Mouse (Mus musculus) liver, embryonic 13.5 days (tissue): Measurements from ENCODE around the gene Pank4. TPM values are rescaled to one million over a fixed set of nuclear protein-coding genes. Genes with fewer than 3 reads are reported as not detected.

ENCODE experiments used
- ATAC-seq: fragments of 200-750 bp; cut with Nextera tagmentation; 2 replicates; pipeline ENCODE4 v1.8.0; 2017; ENCODE audit warnings: low read depth, mild to moderate bottlenecking, moderate number of reproducible peaks, moderate library complexity
- DNase-seq: peaks from one replicate; pipeline ENCODE4 v3.0.0; 2022
- H3K27ac ChIP-seq: fragments of 300-500 bp; sonication (generic); 2 replicates; pipeline ENCODE4 v1.5.1; 2015; ENCODE audit warnings: moderate library complexity, mild to moderate bottlenecking, inconsistent platforms
- H3K27me3 ChIP-seq: fragments of 300-500 bp; sonication (generic); 2 replicates; pipeline ENCODE4 v1.6.1; 2015; ENCODE audit warnings: mild to moderate bottlenecking, inconsistent platforms
- H3K36me3 ChIP-seq: fragments of 300-500 bp; sonication (generic); 2 replicates; pipeline ENCODE4 v1.6.1; 2015; ENCODE audit warnings: mild to moderate bottlenecking, inconsistent platforms
- H3K4me1 ChIP-seq: fragments of 300-500 bp; sonication (generic); replicated peaks from 2 replicates; pipeline ENCODE4 v1.6.1; 2015; ENCODE audit warnings: inconsistent platforms
- H3K4me2 ChIP-seq: fragments of 300-500 bp; sonication (generic); 2 replicates; pipeline ENCODE4 v1.6.1; 2015; ENCODE audit warnings: inconsistent platforms, mild to moderate bottlenecking, moderate library complexity
- H3K4me3 ChIP-seq: fragments of 300-500 bp; sonication (generic); replicated peaks from 2 replicates; pipeline ENCODE4 v1.5.1; 2015; ENCODE audit warnings: mild to moderate bottlenecking, inconsistent platforms
- H3K9ac ChIP-seq: fragments of 300-500 bp; sonication (generic); 2 replicates; pipeline ENCODE4 v1.6.1; 2015; ENCODE audit warnings: mild to moderate bottlenecking, inconsistent platforms
- H3K9me3 ChIP-seq: fragments of 300-500 bp; sonication (generic); replicated peaks from 2 replicates; pipeline ENCODE4 v1.6.1; 2016; ENCODE audit warnings: inconsistent platforms
- WGBS: fragments of 180-500 bp; shearing (Covaris S2); methylation state at CpG from one replicate; pipeline ENCODE4 v1.1.7; 2015; ENCODE audit not compliant: insufficient replicate concordance; 5-methylcytosine and 5-hydroxymethylcytosine counted together
- polyA plus RNA-seq: library from polyadenylated mRNA; unstranded; fragments of >200 nt; fragmentation: Nextera tagmentation; extraction: Ambion mirVana; gene quantifications from 2 replicates; pipeline ENCODE4 v1.2.1, GENCODE M21; 2015

The Pank4 gene
- polyA plus RNA-seq, 1 experiment from 2014 or later = 23.9 TPM

- H3K4me1 ChIP-seq = peaks cover 35% of the 10 kb centered on the region
- ATAC-seq = no peak
- no peaks in the 10 kb centered on the region for H3K9me3 ChIP-seq
- peak overlapping the region; percentile 24; the same call in 1 of the 2 replicates for H3K4me2 ChIP-seq
- H3K36me3 ChIP-seq = no peaks in the 10 kb centered on the region
- no peak overlapping the region for H3K9ac ChIP-seq
- no peak for DNase-seq
- H3K27me3 ChIP-seq = peaks cover 100% of the 10 kb centered on the region
- no peak overlapping the region for H3K27ac ChIP-seq
- no peak overlapping the region for H3K4me3 ChIP-seq
- 17% methylated on average over 8 of the region's 8 CpGs for WGBS
These were observed 5.3 kb upstream of the Pank4 start for GRCm38 (mm10) chr4:154958621-154959020.

DNA sequence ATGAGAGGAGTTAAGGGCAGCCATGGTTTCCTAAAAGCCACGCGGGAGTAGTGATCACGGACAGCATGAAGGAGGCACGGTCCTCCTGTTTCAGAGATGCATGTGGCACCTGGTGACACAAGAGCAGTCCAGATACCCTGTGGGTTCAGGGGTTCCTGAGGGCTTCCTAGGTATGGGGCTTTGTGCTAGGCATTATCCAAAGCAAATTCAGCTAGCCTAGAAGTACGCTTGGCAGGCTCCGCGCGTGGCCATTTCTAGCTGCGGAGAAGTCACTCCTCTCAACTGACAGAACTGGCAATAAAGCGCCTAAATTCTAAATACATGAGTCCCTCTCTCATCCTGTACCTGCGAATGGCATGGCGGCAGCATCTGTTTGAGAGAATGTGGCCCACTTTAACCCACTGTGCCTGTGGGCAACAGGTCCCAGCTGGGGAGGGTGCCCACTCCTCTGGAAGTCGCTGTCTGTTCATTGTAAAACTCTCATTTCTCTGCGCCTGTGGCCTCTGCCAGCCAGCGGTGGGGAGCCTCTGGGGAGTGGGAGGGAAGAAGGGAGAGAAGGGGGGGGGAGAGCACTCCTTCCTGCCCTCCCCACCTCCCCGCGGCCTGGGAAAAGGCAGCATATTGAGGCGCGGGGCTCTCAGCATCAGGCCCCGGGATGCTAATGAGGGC lies 3.8 kb upstream of the Pank4 start:
- Histone ChIP-seq H3K9ac (no peak overlapping the region), H3K27ac (no peak overlapping the region), H3K9me3 (no peaks in the 10 kb centered on the region), H3K27me3 (peaks cover 86% of the 10 kb centered on the region), H3K4me3 (peak overlapping the region; percentile 46), H3K36me3 (no peaks in the 10 kb centered on the region), H3K4me1 (peaks cover 42% of the 10 kb centered on the region), H3K4me2 (peak overlapping the region; percentile 61)
- DNase-seq (no peak), ATAC-seq (no peak)
- 23% methylated on average over 20 of the region's 20 CpGs for WGBS

GRCm38 (mm10) chr4:154960690-154961225 lies 3.2 kb upstream of the Pank4 start, which contains the start of gene Hes5:
Gene Hes5, plus strand, starts transcription at chr4:154960923.
- peaks cover 48% of the 10 kb centered on the region for H3K4me1 ChIP-seq
- H3K27me3 ChIP-seq = peaks cover 80% of the 10 kb centered on the region
- H3K4me2 ChIP-seq = peak within 1 kb of the TSS; percentile 61
- 2% methylated on average over 55 of the region's 65 CpGs for WGBS
- H3K9ac ChIP-seq = no peak within 1 kb of the TSS
- no peaks in the 10 kb centered on the region for H3K9me3 ChIP-seq
- H3K4me3 ChIP-seq = peak within 1 kb of the TSS; percentile 46
- H3K27ac ChIP-seq = no peak within 1 kb of the TSS
- DNase-seq = no peak
- peaks cover 2% of the 10 kb centered on the region for H3K36me3 ChIP-seq
- ATAC-seq = no peak

DNA sequence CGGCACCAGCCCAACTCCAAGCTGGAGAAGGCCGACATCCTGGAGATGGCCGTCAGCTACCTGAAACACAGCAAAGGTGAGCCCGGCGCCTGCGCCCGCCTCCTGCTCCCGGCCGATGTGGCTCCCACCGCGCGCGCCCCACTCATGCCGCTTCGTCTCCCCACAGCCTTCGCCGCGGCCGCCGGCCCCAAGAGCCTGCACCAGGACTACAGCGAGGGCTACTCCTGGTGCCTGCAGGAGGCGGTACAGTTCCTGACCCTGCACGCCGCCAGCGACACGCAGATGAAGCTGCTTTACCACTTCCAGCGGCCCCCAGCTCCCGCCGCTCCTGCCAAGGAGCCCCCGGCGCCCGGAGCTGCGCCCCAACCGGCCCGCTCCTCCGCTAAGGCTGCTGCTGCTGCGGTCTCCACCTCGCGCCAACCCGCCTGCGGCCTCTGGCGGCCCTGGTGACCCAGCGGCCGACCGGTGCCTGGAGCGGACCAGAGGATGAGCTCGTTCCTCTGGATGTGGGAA lies 2.6 kb upstream of the Pank4 start:
- Histone ChIP-seq H3K9ac (no peak overlapping the region), H3K27ac (no peak overlapping the region), H3K27me3 (peaks cover 75% of the 10 kb centered on the region), H3K4me2 (peak overlapping the region; percentile 61), H3K4me3 (peak overlapping the region; percentile 46), H3K9me3 (no peaks in the 10 kb centered on the region), H3K4me1 (peaks cover 53% of the 10 kb centered on the region), H3K36me3 (peaks cover 7% of the 10 kb centered on the region)
- no peak for DNase-seq
- under 1% methylated on average over 47 of the region's 47 CpGs for WGBS
- ATAC-seq = no peak

DNA sequence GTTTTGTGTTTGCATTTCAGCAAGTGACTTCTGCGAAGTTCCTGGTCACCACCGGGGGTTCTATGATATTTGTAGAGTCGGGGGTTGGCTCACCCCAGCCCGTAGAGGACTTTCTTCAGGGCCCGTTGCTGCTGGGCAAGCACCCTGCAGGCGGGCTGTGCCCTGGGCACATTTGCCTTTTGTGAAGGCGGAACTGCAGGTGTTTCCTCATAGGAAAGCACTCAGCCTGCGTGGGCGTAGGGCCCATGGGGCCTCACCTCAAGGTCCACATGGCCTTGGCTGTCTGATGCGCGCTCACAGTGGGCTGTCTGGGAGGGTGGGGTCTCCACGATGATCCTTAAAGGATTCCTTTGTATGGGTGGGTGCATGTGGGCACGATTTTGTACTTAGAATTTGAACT lies 2.0 kb upstream of the Pank4 start:
- H3K36me3 ChIP-seq = peaks cover 14% of the 10 kb centered on the region
- H3K27me3 ChIP-seq = peaks cover 68% of the 10 kb centered on the region
- no peak overlapping the region for H3K9ac ChIP-seq
- peak overlapping the region; percentile 61; the same call in 1 of the 2 replicates for H3K4me2 ChIP-seq
- peaks cover 59% of the 10 kb centered on the region for H3K4me1 ChIP-seq
- DNase-seq (no peak), ATAC-seq (no peak)
- no peaks in the 10 kb centered on the region for H3K9me3 ChIP-seq
- 24% methylated on average over 13 of the region's 13 CpGs for WGBS
- H3K27ac ChIP-seq = no peak overlapping the region
- peak overlapping the region; percentile 46 for H3K4me3 ChIP-seq

DNA sequence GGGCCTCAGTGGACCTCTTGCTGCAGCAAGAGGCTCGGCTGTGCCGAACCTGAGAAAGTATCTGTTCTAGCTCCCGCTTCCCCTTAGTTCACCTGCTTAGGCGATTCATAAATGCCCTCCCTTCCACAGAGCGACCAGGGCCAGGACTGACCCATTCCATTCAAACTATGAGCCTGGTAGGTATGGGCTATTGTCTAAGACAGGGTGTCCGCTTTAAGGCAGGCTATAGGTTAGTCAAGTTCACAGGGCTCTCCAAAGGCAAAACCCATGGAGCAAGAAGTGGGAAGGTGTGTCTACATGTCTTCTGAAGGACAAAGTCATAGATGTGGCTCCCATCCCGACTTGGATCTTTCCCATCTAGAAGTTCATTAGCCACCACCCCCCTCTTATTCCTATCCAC lies 1.2 kb upstream of the Pank4 start:
- H3K9ac ChIP-seq = no peak overlapping the region
- peaks cover 20% of the 10 kb centered on the region for H3K36me3 ChIP-seq
- peaks cover 66% of the 10 kb centered on the region for H3K4me1 ChIP-seq
- no peaks in the 10 kb centered on the region for H3K9me3 ChIP-seq
- no peak for ATAC-seq
- peaks cover 61% of the 10 kb centered on the region for H3K27me3 ChIP-seq
- no peak for DNase-seq
- no peak overlapping the region for H3K4me3 ChIP-seq
- no peak overlapping the region for H3K4me2 ChIP-seq
- WGBS = 72% methylated on average over 7 of the region's 7 CpGs
- no peak overlapping the region for H3K27ac ChIP-seq

DNA sequence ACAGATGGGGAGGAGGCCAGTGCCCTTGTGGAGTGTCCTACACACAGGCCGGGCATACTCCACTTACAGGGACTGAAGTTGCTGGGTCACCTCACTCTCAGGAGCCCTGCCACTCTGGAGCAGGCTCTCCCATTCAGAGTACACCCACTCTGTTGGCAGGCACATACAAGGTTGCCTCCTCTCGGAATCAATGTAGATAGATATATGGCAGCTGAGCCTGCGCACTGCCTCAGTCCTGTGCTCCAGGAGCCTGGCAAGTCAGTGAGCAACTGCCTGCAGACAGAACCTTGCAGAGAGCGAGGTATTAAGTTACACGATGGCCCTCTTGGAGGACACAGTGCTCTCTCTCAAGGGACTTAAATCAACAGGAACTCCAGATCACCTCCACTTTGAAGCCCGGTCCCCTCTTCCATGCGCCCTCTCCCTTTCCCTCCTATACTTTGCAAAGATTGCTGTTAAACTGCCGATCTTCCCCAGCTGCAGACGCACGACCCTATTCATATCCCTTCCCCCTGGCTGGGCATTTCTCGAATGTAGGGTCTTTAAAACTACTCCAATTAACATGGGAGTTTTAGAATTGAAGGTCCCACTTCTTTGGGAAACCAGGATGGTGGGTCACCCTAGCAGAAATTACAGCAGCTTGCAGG lies 610 bp upstream of the Pank4 start:
- H3K9ac ChIP-seq = peak overlapping the region; percentile 99
- ATAC-seq (no peak), DNase-seq (no peak)
- no peaks in the 10 kb centered on the region for H3K9me3 ChIP-seq
- peaks cover 27% of the 10 kb centered on the region for H3K36me3 ChIP-seq
- peaks cover 54% of the 10 kb centered on the region for H3K27me3 ChIP-seq
- H3K4me1 ChIP-seq = peaks cover 68% of the 10 kb centered on the region
- peak overlapping the region; percentile 96 for H3K4me3 ChIP-seq
- H3K4me2 ChIP-seq = peak overlapping the region; percentile 81
- H3K27ac ChIP-seq = no peak overlapping the region
- WGBS = 52% methylated on average over 11 of the region's 11 CpGs

GRCm38 (mm10) chr4:154964581-154965235 lies 785 bp downstream of the Pank4 start:
- Histone ChIP-seq H3K4me3 (peak overlapping the region; percentile 96), H3K9me3 (no peaks in the 10 kb centered on the region), H3K27ac (peak overlapping the region; percentile 97), H3K9ac (peak overlapping the region; percentile 99), H3K4me1 (peaks cover 67% of the 10 kb centered on the region), H3K27me3 (peaks cover 40% of the 10 kb centered on the region), H3K4me2 (peak overlapping the region; percentile 81), H3K36me3 (peaks cover 39% of the 10 kb centered on the region)
- under 1% methylated on average over 36 of the region's 36 CpGs for WGBS
- DNase-seq (peak; percentile 77), ATAC-seq (peak; percentile 78)

DNA sequence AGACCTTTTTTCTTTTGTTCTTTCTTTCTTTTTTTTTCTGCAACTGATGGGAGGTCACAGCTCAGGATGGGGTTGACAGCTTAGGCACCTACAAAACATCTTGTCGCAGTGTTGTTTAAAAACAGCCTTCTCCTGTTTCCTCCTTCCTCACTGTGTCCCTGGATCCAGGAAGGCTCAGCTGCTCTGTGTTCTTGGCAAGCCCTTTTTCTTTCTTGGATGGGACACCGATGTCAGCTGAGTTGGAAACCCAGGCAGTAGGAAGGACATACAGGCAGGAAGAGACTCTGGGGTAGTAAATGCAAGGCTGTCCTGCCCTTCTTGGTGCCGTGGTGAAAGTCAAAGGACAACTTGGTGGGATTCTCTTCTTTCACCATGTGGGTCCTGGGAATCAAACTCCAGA lies 1.9 kb downstream of the Pank4 start:
- no peak for DNase-seq
- Histone ChIP-seq H3K27ac (peak overlapping the region; percentile 97), H3K4me3 (peak overlapping the region; percentile 96), H3K36me3 (peaks cover 51% of the 10 kb centered on the region), H3K4me1 (peaks cover 60% of the 10 kb centered on the region), H3K9me3 (no peaks in the 10 kb centered on the region), H3K9ac (peak overlapping the region; percentile 99), H3K27me3 (peaks cover 29% of the 10 kb centered on the region), H3K4me2 (peak overlapping the region; percentile 81)
- no peak for ATAC-seq
- WGBS = 81% methylated on average over 3 of the region's 3 CpGs

DNA sequence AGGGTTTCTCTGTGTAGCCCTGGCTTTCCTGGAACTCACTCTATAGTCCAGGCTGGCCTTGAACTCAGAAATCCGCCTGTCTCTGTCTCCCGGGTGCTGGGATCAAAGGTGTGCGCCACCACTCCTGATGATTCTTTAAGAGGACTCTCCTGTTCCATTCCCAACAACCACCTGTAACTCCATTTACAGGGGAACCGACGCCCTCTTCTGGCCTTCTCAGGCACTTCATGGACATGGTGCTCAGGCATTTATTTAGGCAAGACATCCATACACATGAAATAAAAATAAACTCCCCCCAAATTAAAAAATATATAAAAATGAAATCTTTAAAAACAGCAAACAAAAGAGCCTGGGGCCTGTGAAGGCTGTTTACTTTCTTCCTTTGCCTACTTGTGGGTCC lies 3.2 kb downstream of the Pank4 start:
- H3K36me3 ChIP-seq = peaks cover 64% of the 10 kb centered on the region
- no peak overlapping the region for H3K4me3 ChIP-seq
- WGBS = 62% methylated on average over 5 of the region's 5 CpGs
- 0 out of 2 replicates have a peak overlapping the region, but pooled peaks have one; percentile 5 for H3K9ac ChIP-seq
- no peak for ATAC-seq
- H3K4me1 ChIP-seq = peaks cover 48% of the 10 kb centered on the region
- no peak for DNase-seq
- H3K4me2 ChIP-seq = no peak overlapping the region
- no peaks in the 10 kb centered on the region for H3K9me3 ChIP-seq
- H3K27me3 ChIP-seq = peaks cover 16% of the 10 kb centered on the region
- no peak overlapping the region; the same call in 1 of the 2 replicates for H3K27ac ChIP-seq

GRCm38 (mm10) chr4:154972546-154972945 lies 8.6 kb downstream of the Pank4 start:
- no peak overlapping the region for H3K4me2 ChIP-seq
- no peak overlapping the region for H3K9ac ChIP-seq
- H3K27ac ChIP-seq = no peak overlapping the region
- no peak overlapping the region for H3K4me3 ChIP-seq
- peaks cover 9% of the 10 kb centered on the region for H3K4me1 ChIP-seq
- H3K9me3 ChIP-seq = no peaks in the 10 kb centered on the region
- H3K27me3 ChIP-seq = no peaks in the 10 kb centered on the region
- H3K36me3 ChIP-seq = peaks cover 99% of the 10 kb centered on the region
- ATAC-seq (no peak), DNase-seq (no peak)
- WGBS = 96% methylated on average over 12 of the region's 12 CpGs
